Mouse (Mus musculus) Patski (cell line): ENCODE measurements around the gene Pi4ka. TPM values are rescaled to one million over a fixed set of nuclear protein-coding genes. Genes with fewer than 3 reads are reported as not detected.

Source experiments
- ATAC-seq: fragments of 100-300 bp; one replicate; pipeline ENCODE4 v1.8.0; 2021
- CTCF ChIA-PET: fragments of 350-600 bp; sonication (Branson Sonifier 250); formaldehyde crosslinking; loops from one replicate; lab custom pipeline; 2022; ENCODE audit warnings: inconsistent platforms; lab: Charles Lee
- POLR2A ChIA-PET: fragments of 350-600 bp; sonication (Branson Sonifier 250); formaldehyde crosslinking; loops from one replicate; lab custom pipeline; 2022; ENCODE audit warnings: antibody characterized with exemption, inconsistent platforms; lab: Charles Lee
- DNase-seq: peaks from one replicate; pipeline ENCODE4 v3.0.0-alpha.2; 2011; ENCODE audit warnings: low read depth, low spot score
- H3K27me3 ChIP-seq: fragments of 371-371 bp; one replicate; pipeline ENCODE4 v1.5.1; 2021
- CTCF ChIP-seq: fragments of 100-300 bp; IDR thresholded peaks from one replicate; pipeline ENCODE4 v1.5.1; 2021
- in situ Hi-C: fragments of 300-500 bp; cut with MboI; formaldehyde crosslinking; loops from 3 replicates; pipeline ENCODE4 v1.11.1; 2018; ENCODE audit warnings: low pct_unique_long_range_greater_than_20kb, mixed read lengths
- polyA plus RNA-seq: library from polyadenylated mRNA; unstranded; gene quantifications from one replicate; pipeline ENCODE4 v1.2.3, GENCODE M21; 2021

Pi4ka gene
- polyA plus RNA-seq, 1 experiment from 2014 or later = 81.9 TPM

GRCm38 (mm10) chr16:17402855-17403254 is 3.3 kb downstream of the Pi4ka start:
- no peaks in the 10 kb centered on the region for H3K27me3 ChIP-seq
- POLR2A ChIA-PET = no interaction called here
- CTCF ChIA-PET = interaction anchor here (0.8 to 2.6 kb wide), 6 partner anchors 10 to 130 kb away, joined by 3 to 6 read pairs (median 4); no protein-coding TSS in a partner anchor
- in situ Hi-C loops = loop anchor here (5.0 kb wide), 1 partner anchor 129 kb away; the partner anchor contains the start of gene Thap7
- peak; percentile 76 for TF ChIP-seq CTCF
- DNase-seq (no peak), ATAC-seq (no peak)

DNA sequence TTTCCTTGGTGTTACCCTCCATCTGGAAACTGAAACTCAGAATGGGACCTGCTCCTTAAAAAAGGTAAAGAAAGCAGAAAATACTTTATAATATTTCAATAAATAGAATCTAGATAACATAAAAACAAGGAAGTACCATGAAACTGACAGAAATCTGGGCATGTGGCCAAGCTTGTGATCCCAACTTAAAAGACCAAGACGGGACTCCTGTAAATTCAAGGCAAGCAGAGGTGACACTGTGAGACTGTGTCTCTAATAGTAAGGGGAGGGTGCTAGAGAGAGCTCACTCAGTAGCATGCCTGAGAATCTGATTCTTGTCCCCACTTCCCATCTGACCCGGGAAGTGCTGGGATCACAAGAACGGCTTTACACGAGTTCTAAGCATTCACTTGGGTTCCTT is 13.3 kb downstream of the Pi4ka start:
- H3K27me3 ChIP-seq = no peaks in the 10 kb centered on the region
- no peak for TF ChIP-seq CTCF
- ChIA-PET CTCF (no interaction called here), POLR2A (no interaction called here)
- DNase-seq (no peak), ATAC-seq (no peak)
- in situ Hi-C loops = no loop called here

DNA sequence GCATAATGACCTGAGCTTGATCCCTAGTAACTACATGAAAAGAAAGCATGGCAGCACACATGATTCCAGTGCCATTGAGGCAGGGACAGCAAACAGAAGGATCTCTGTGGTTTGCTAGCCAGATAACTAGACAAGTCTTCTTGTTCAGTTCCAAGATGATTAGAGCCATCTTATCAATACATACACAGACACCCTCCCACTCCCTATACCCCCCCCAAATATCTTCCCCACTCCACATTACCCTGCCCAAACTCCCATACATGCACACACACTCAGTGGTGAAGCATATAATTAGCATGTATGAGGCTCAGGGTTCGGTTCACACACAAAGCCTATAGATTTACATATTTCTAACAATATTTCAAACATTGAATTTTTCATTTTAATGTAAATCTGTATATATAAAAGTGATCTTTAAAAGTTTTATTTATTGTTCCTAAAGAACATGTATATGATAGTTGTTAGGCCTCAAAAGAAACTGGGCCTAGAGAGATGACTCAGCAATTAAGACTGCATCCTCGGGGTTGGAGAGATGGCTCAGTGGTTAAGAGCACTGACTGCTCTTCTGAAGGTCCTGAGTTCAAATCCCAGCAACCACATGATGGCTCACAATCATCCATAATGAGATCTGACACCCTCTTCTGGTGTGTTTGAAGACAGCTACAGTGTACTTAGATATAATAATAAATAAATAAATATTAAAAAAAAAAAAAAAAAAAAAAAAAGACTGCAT is 22.4 kb downstream of the Pi4ka start:
- no peaks in the 10 kb centered on the region for H3K27me3 ChIP-seq
- DNase-seq = no peak
- no peak for TF ChIP-seq CTCF
- in situ Hi-C loops = no loop called here
- ChIA-PET POLR2A (no interaction called here), CTCF (interaction anchor here (1.0 kb wide), 1 partner anchor 9 kb away, joined by 5 read pairs; no protein-coding TSS in a partner anchor)
- no peak for ATAC-seq

GRCm38 (mm10) chr16:17382306-17382705 is 23.8 kb downstream of the Pi4ka start:
- no peaks in the 10 kb centered on the region for H3K27me3 ChIP-seq
- TF ChIP-seq CTCF = no peak
- in situ Hi-C loops = no loop called here
- ATAC-seq (no peak), DNase-seq (no peak)
- POLR2A ChIA-PET = no interaction called here
- CTCF ChIA-PET = interaction anchor here (1.0 to 1.5 kb wide), 2 partner anchors 8 to 21 kb away, joined by 5 read pairs; no protein-coding TSS in a partner anchor

GRCm38 (mm10) chr16:17358787-17359186 is 47.3 kb downstream of the Pi4ka start:
- DNase-seq (no peak), ATAC-seq (no peak)
- no peaks in the 10 kb centered on the region for H3K27me3 ChIP-seq
- in situ Hi-C loops = no loop called here
- no peak for TF ChIP-seq CTCF
- CTCF ChIA-PET = no interaction called here
- POLR2A ChIA-PET = no interaction called here

DNA sequence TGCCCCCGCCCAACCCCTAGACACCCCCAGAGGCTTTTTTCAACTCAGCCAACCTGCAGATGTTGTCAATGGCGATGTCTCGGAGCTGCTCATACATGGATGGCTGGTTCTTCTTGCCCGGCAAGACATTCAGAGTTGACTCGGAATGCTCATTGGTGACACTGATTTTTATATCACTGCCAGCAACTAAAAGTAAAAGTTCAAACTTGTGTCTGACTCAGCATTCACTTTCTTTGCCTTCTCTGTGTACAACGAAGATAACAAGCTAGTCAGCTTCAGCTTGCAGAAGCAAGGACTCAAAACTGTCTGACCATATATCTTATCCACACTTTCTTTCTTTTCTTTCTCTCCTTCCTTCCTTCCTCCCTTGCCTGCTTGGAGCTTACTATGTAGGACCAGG is 50.1 kb downstream of the Pi4ka start:
- DNase-seq (no peak), ATAC-seq (no peak)
- TF ChIP-seq CTCF = no peak
- POLR2A ChIA-PET = no interaction called here
- H3K27me3 ChIP-seq = no peaks in the 10 kb centered on the region
- in situ Hi-C loops = no loop called here
- CTCF ChIA-PET = interaction anchor here (0.8 kb wide), 1 partner anchor 11 kb away, joined by 3 read pairs; no protein-coding TSS in a partner anchor

DNA sequence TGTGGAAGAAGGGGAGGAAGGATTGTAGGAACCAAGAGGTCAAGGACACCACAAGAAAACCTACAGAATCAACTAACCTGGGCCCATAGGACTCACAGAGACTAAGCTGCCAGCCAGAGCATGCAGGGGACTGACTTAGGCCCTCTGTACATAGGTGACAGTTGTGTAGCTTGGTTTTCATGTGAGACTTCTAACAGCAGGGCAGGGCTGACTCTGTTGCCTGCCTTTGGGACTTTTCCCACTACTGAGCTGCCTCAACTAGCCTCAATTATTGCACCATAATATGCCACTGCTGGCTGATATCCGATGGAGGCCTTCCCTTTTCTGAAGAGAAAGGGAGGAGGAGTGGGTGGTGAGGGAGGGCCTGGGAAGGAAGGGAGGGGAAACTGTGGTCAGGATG is 59.3 kb downstream of the Pi4ka start:
- CTCF ChIA-PET = no interaction called here
- no peak for DNase-seq
- H3K27me3 ChIP-seq = no peaks in the 10 kb centered on the region
- POLR2A ChIA-PET = no interaction called here
- in situ Hi-C loops = no loop called here
- ATAC-seq = no peak
- no peak for TF ChIP-seq CTCF

GRCm38 (mm10) chr16:17345813-17346155 is 60.3 kb downstream of the Pi4ka start:
- DNase-seq (no peak), ATAC-seq (no peak)
- in situ Hi-C loops = no loop called here
- CTCF ChIA-PET = interaction anchor here (1.3 to 1.7 kb wide), 2 partner anchors 11 to 32 kb away, joined by 3 read pairs; no protein-coding TSS in a partner anchor
- H3K27me3 ChIP-seq = no peaks in the 10 kb centered on the region
- TF ChIP-seq CTCF = no peak
- POLR2A ChIA-PET = no interaction called here

DNA sequence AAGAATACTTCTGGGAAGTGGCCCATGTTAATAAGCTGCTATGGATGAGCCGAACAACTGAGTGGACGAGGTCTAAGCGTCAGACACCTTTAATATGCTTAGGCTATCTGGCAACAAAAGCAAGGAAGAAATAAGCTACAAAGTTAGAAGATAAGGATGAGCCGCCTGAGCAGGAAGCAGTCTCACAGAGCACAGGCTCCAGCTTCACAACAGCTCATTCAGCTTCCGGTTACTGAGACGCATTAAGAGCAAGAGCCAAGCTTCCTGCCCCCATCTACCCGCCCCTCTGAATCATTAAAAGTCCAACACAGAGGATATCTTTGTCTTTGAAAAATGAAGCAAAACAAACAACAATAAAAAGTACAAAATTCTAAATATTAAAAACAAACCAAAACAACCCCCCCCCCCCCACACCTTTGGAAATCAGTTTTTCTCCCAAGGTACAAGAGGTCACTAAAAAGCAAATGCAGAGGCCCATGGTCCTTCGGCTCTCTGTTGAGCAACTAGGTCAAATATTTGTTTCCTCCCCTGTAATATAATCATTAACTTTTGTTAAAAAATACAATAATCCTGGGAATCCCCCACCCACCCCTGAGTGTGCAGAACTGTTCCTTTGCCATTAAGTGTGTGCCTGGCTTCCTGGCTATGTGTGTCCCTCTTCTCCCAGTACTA is 60.8 kb downstream of the Pi4ka start:
- CTCF ChIA-PET = interaction anchor here (1.3 to 1.7 kb wide), 2 partner anchors 11 to 32 kb away, joined by 3 read pairs; no protein-coding TSS in a partner anchor
- no peak for DNase-seq
- POLR2A ChIA-PET = interaction anchor here (0.6 kb wide), 1 partner anchor 26 kb away, joined by 4 read pairs; no protein-coding TSS in a partner anchor
- TF ChIP-seq CTCF = no peak
- H3K27me3 ChIP-seq = no peaks in the 10 kb centered on the region
- in situ Hi-C loops = no loop called here
- ATAC-seq = no peak

- no peaks in the 10 kb centered on the region for H3K27me3 ChIP-seq
- no peak for DNase-seq
- no peak for ATAC-seq
- in situ Hi-C loops = no loop called here
- no peak for TF ChIP-seq CTCF
- ChIA-PET POLR2A (no interaction called here), CTCF (no interaction called here)
Observed at GRCm38 (mm10) chr16:17341847-17342246, 64.3 kb downstream of the Pi4ka start.

- in situ Hi-C loops = no loop called here
- H3K27me3 ChIP-seq = no peaks in the 10 kb centered on the region
- no peak for TF ChIP-seq CTCF
- ChIA-PET POLR2A (no interaction called here), CTCF (no interaction called here)
- ATAC-seq = no peak
- no peak for DNase-seq
Observed at GRCm38 (mm10) chr16:17340705-17341104, 65.4 kb downstream of the Pi4ka start.
